Mouse (Mus musculus) CH12.LX (cell line): ENCODE results near the gene Msi2. TPM values are rescaled to one million over a fixed set of nuclear protein-coding genes. Genes with fewer than 3 reads are reported as not detected.

Source experiments
- DNase-seq: peaks from one replicate; pipeline ENCODE4 v3.0.0-alpha.2; 2013; ENCODE audit errors: extremely low read depth
- H3K27ac ChIP-seq: 2 replicates; pipeline ENCODE4 v1.5.1; 2012; ENCODE audit warnings: low read depth, mild to moderate bottlenecking, control low read depth, moderate library complexity; ENCODE audit not compliant: insufficient read depth
- H3K27me3 ChIP-seq: replicated peaks from 2 replicates; pipeline ENCODE3; 2012; ENCODE audit warnings: inconsistent platforms
- H3K36me3 ChIP-seq, 2 experiments: replicated peaks in 1 of 2; 2 replicates each; pipeline versions ENCODE3 to v1.6.1; 2012; ENCODE audit warnings: inconsistent platforms in 1 of 2, low read length in 1 of 2, mild to moderate bottlenecking in 1 of 2, mixed read lengths in 1 of 2, moderate library complexity in 1 of 2; ENCODE audit not compliant: control insufficient read depth in 1 of 2, insufficient read depth in 1 of 2
- H3K4me1 ChIP-seq, 2 experiments: 2 replicates each; pipeline ENCODE4 v1.6.1; 2012; ENCODE audit warnings: inconsistent platforms in 1 of 2, moderate library complexity in 1 of 2; ENCODE audit not compliant: insufficient read depth in 2 of 2, control insufficient read depth in 1 of 2
- H3K4me2 ChIP-seq: 2 replicates; pipeline ENCODE4 v1.6.1; 2012; ENCODE audit warnings: low read depth, mild to moderate bottlenecking, control low read depth; ENCODE audit not compliant: poor library complexity, insufficient read depth, severe bottlenecking
- H3K4me3 ChIP-seq, 3 experiments: fragments of 150-350 bp in 1 of 3; sonication (generic) in 1 of 3; replicated peaks in 1 of 3; 2 replicates each; pipeline versions ENCODE3 to v1.5.1; 2011 to 2012; ENCODE audit warnings: low read depth in 2 of 3, low read length in 2 of 3, mild to moderate bottlenecking in 2 of 3, moderate library complexity in 2 of 3, control low read depth in 1 of 3, improper control_type of control experiment in 1 of 3, inconsistent platforms in 1 of 3, mixed read lengths in 1 of 3; ENCODE audit not compliant: poor library complexity in 1 of 3
- H3K79me2 ChIP-seq: replicated peaks from 2 replicates; pipeline ENCODE4 v1.6.1; 2012; ENCODE audit warnings: mild to moderate bottlenecking, moderate library complexity; ENCODE audit not compliant: control insufficient read depth, poor library complexity, insufficient read depth, severe bottlenecking; ENCODE audit errors: extremely low read depth
- H3K9ac ChIP-seq: 2 replicates; pipeline ENCODE4 v1.6.1; 2012; ENCODE audit warnings: low read depth, mild to moderate bottlenecking, control low read depth, moderate library complexity; ENCODE audit not compliant: insufficient read depth
- H3K9me3 ChIP-seq: replicated peaks from 2 replicates; pipeline ENCODE3; 2012; ENCODE audit warnings: low read length, inconsistent platforms, mixed read lengths
- CHD2 ChIP-seq: IDR thresholded peaks from 2 replicates; pipeline ENCODE4 v1.6.1; 2011; ENCODE audit warnings: low read length, improper control_type of control experiment
- CTCF ChIP-seq, 2 experiments: IDR thresholded peaks in 1 of 2; conservative IDR thresholded peaks in 1 of 2; 2 replicates each; pipeline ENCODE4 v1.5.1; 2011 to 2012; ENCODE audit warnings: low read depth in 2 of 2, low read length in 2 of 2, improper control_type of control experiment in 1 of 2, inconsistent platforms in 1 of 2, mild to moderate bottlenecking in 1 of 2, moderate library complexity in 1 of 2
- E2F4 ChIP-seq: IDR thresholded peaks from 2 replicates; pipeline ENCODE4 v1.6.1; 2011; ENCODE audit warnings: low read depth, low read length, improper control_type of control experiment; ENCODE audit not compliant: insufficient replicate concordance
- EP300 ChIP-seq: IDR thresholded peaks from 2 replicates; pipeline ENCODE4 v1.6.1; 2011; ENCODE audit warnings: low read length, improper control_type of control experiment
- HCFC1 ChIP-seq: IDR thresholded peaks from 2 replicates; pipeline ENCODE4 v1.6.1; 2012; ENCODE audit warnings: low read depth, mild to moderate bottlenecking, inconsistent platforms, low read length, improper control_type of control experiment
- JUN ChIP-seq: IDR thresholded peaks from 2 replicates; pipeline ENCODE4 v1.6.1; 2011; ENCODE audit warnings: low read depth, mild to moderate bottlenecking, low read length, improper control_type of control experiment, moderate library complexity; ENCODE audit not compliant: insufficient read depth
- JUND ChIP-seq: conservative IDR thresholded peaks from 2 replicates; pipeline ENCODE4 v1.6.1; 2011; ENCODE audit warnings: low read depth, low read length, improper control_type of control experiment
- KAT2A ChIP-seq: IDR thresholded peaks from 2 replicates; pipeline ENCODE4 v1.6.1; 2012; ENCODE audit warnings: low read length, improper control_type of control experiment, inconsistent platforms; ENCODE audit not compliant: insufficient replicate concordance
- MAFK ChIP-seq: IDR thresholded peaks from 2 replicates; pipeline ENCODE4 v1.6.1; 2011; ENCODE audit warnings: low read length, improper control_type of control experiment; ENCODE audit not compliant: insufficient replicate concordance
- MAX ChIP-seq: IDR thresholded peaks from 2 replicates; pipeline ENCODE4 v1.6.1; 2011; ENCODE audit warnings: low read length, improper control_type of control experiment
- MAZ ChIP-seq: IDR thresholded peaks from 2 replicates; pipeline ENCODE4 v1.6.1; 2012; ENCODE audit warnings: low read depth, mild to moderate bottlenecking, inconsistent platforms, low read length, improper control_type of control experiment, moderate library complexity
- MXI1 ChIP-seq: IDR thresholded peaks from 2 replicates; pipeline ENCODE4 v1.6.1; 2011; ENCODE audit warnings: mild to moderate bottlenecking, low read depth, low read length, improper control_type of control experiment
- NELFE ChIP-seq: IDR thresholded peaks from 2 replicates; pipeline ENCODE4 v1.6.1; 2011; ENCODE audit warnings: low read depth, low read length, improper control_type of control experiment
- NRF1 ChIP-seq: IDR thresholded peaks from 2 replicates; pipeline ENCODE4 v1.6.1; 2014; ENCODE audit warnings: low read depth, mild to moderate bottlenecking, inconsistent platforms, low read length, improper control_type of control experiment, moderate library complexity
- POLR2A ChIP-seq: IDR thresholded peaks from 2 replicates; pipeline ENCODE4 v1.6.1; 2011; ENCODE audit warnings: low read depth, mild to moderate bottlenecking, improper control_type of control experiment, low read length
- POLR2AphosphoS2 ChIP-seq: IDR thresholded peaks from 2 replicates; pipeline ENCODE4 v1.6.1; 2011; ENCODE audit warnings: low read depth, low read length, improper control_type of control experiment
- RAD21 ChIP-seq: IDR thresholded peaks from 2 replicates; pipeline ENCODE4 v1.6.1; 2011; ENCODE audit warnings: low read depth, mild to moderate bottlenecking, low read length, improper control_type of control experiment, moderate library complexity
- SIN3A ChIP-seq: IDR thresholded peaks from 2 replicates; pipeline ENCODE4 v1.6.1; 2012; ENCODE audit warnings: low read length, improper control_type of control experiment, inconsistent platforms
- SMC3 ChIP-seq: IDR thresholded peaks from 2 replicates; pipeline ENCODE4 v1.6.1; 2011; ENCODE audit warnings: low read depth, low read length, improper control_type of control experiment
- TBP ChIP-seq: conservative IDR thresholded peaks from 2 replicates; pipeline ENCODE4 v1.6.1; 2011; ENCODE audit warnings: low read depth, low read length, improper control_type of control experiment
- TCF12 ChIP-seq: IDR thresholded peaks from 2 replicates; pipeline ENCODE4 v1.6.1; 2014; ENCODE audit warnings: low read depth, mild to moderate bottlenecking, inconsistent platforms, low read length, improper control_type of control experiment
- UBTF ChIP-seq: IDR thresholded peaks from 2 replicates; pipeline ENCODE4 v1.6.1; 2012; ENCODE audit warnings: low read depth, mild to moderate bottlenecking, inconsistent platforms, low read length, improper control_type of control experiment, moderate library complexity
- ZC3H11A ChIP-seq: IDR thresholded peaks from 2 replicates; pipeline ENCODE4 v1.6.1; 2012; ENCODE audit warnings: low read depth, mild to moderate bottlenecking, inconsistent platforms, low read length, improper control_type of control experiment
- dilution Hi-C: fragments of 300-500 bp; cut with MboI; formaldehyde crosslinking; loops from 2 replicates; pipeline ENCODE4 v1.14.3; 2020; ENCODE audit warnings: low sequenced_read_pairs; ENCODE audit not compliant: extremely low pct_unique_long_range_greater_than_20kb, extremely low pct_ligation_motif_present
- in situ Hi-C: fragments of 300-500 bp; cut with MboI; formaldehyde crosslinking; loops from 3 replicates; pipeline ENCODE4 v1.14.3; 2019; ENCODE audit warnings: low sequenced_read_pairs, low pct_ligation_motif_present, low pct_unique_long_range_greater_than_20kb, mixed read lengths
- polyA plus RNA-seq: library from polyadenylated mRNA; unstranded; fragments of >175 nt; gene quantifications from 2 replicates; pipeline ENCODE4 v1.2.1, GENCODE M21; 2012; ENCODE audit warnings: low read depth; ENCODE audit not compliant: insufficient read length
- total RNA-seq, 2 experiments: library from RNA; depleted of rRNA; stranded (reverse); fragments of 300-350 nt in 1 of 2; fragments of >200 nt in 1 of 2; gene quantifications; 2 replicates each; pipeline ENCODE4 v1.2.3; 2012 to 2014

The Msi2 gene
- total and polyA plus RNA-seq, 3 experiments = 40.3 to 73.1 (median 52.6) TPM

DNA sequence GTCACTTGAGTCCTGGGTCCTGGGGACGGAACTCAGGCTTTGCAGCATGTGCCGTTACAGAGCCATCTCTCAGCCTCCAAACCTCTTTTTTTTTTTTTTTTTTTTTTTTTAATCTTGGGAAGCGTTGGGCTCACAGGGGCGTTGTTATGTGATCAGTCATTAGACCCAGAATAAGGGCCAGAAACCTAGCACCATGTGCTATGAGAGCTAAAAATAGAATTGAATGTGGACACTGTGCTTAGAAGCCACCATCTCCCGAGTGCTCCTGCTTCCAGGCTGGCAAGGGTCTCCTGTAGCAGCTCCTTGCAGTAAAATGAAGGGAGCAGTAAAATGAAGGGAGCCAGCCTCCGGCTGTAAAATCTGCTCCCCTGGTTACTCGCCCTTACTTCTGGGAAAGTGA lies 47.3 kb upstream of the Msi2 start:
- no peak for TF ChIP-seq MXI1
- TF ChIP-seq NRF1 = no peak
- no peak for TF ChIP-seq JUN
- TF ChIP-seq SMC3 = no peak
- no peak for TF ChIP-seq KAT2A
- TF ChIP-seq MAZ = no peak
- TF ChIP-seq JUND = no peak
- no peak for TF ChIP-seq SIN3A
- TF ChIP-seq HCFC1 = no peak
- TF ChIP-seq TBP = no peak
- no peak for TF ChIP-seq EP300
- no peak for TF ChIP-seq TCF12
- no peak for TF ChIP-seq NELFE
- TF ChIP-seq MAFK = no peak
- no peak for TF ChIP-seq MAX
- TF ChIP-seq UBTF = no peak
- no peak for TF ChIP-seq RAD21
- TF ChIP-seq POLR2AphosphoS2 = no peak
- TF ChIP-seq E2F4 = no peak
- TF ChIP-seq POLR2A = no peak
- no peaks in the 10 kb centered on the region for H3K79me2 ChIP-seq
- no peaks in the 10 kb centered on the region for H3K4me1 ChIP-seq
- H3K27me3 ChIP-seq = peaks cover 8% of the 10 kb centered on the region
- no peaks in the 10 kb centered on the region for H3K36me3 ChIP-seq
- H3K27ac ChIP-seq = no peak overlapping the region
- no peak for DNase-seq
- dilution Hi-C loops (no loop called here), in situ Hi-C loops (no loop called here)
- H3K4me3 ChIP-seq = no peak overlapping the region
- H3K9me3 ChIP-seq = peaks cover 18% of the 10 kb centered on the region
- H3K9ac ChIP-seq = no peak overlapping the region
- H3K4me2 ChIP-seq = peak overlapping the region; percentile 41

DNA sequence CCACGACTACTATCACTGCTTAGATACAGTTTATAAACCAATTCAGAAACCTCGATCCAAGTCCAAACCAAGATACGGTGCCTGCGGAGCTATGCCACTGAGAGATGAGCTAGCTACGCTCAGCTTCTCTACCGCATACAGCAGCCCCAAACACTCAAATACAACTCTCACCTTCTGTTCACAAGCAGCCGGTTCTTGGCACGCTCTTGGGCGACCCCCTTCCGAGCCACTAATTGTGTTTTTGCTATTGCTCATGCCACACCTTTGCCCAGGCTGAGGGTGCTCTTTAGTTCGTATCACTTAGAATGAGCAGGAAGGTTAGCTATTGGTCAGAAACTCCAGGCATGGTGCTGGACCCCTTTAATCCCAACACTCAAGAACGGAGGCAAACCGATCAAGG lies 45.1 kb upstream of the Msi2 start:
- TF ChIP-seq MAFK = no peak
- no peak for TF ChIP-seq RAD21
- no peak for TF ChIP-seq ZC3H11A
- no peak for TF ChIP-seq NRF1
- no peak for TF ChIP-seq MAZ
- TF ChIP-seq EP300 = no peak
- TF ChIP-seq POLR2AphosphoS2 = no peak
- no peak for TF ChIP-seq CHD2
- no peak for TF ChIP-seq CTCF (conservative IDR thresholded peaks at IDR 0.05 in 1 of 2, IDR thresholded peaks at IDR 0.05 in 1 of 2; ENCODE audit: low read depth in 2 of 2, low read length in 2 of 2)
- no peak for TF ChIP-seq SIN3A
- DNase-seq = no peak
- H3K9me3 ChIP-seq = peaks cover 12% of the 10 kb centered on the region
- no peak overlapping the region for H3K4me3 ChIP-seq
- no peak overlapping the region for H3K9ac ChIP-seq
- dilution Hi-C loops (no loop called here), in situ Hi-C loops (no loop called here)
- H3K79me2 ChIP-seq = no peaks in the 10 kb centered on the region
- H3K4me1 ChIP-seq = no peaks in the 10 kb centered on the region
- peaks cover 4% of the 10 kb centered on the region for H3K27me3 ChIP-seq
- no peak overlapping the region for H3K4me2 ChIP-seq
- no peaks in the 10 kb centered on the region for H3K36me3 ChIP-seq
- H3K27ac ChIP-seq = no peak overlapping the region
